Mouse (Mus musculus) small intestine, adult 10 weeks (tissue): Measurements from ENCODE around the gene Hfm1. TPM values are rescaled to one million over a fixed set of nuclear protein-coding genes. Genes with fewer than 3 reads are reported as not detected.

Source experiments
- polyA plus RNA-seq: library from polyadenylated mRNA; stranded (reverse); fragments of 350-450 nt; fragmentation: Illumina TruSeq; extraction: RNeasy Lipid Tissue Mini Kit (QIAGEN cat#74804); gene quantifications from one replicate; pipeline ENCODE4 v1.2.3, GENCODE M21; 2014; ENCODE audit warnings: low replicate concordance

Hfm1 gene
- 0.33 TPM for polyA plus RNA-seq

GRCm38 (mm10) chr5:106925488-106926368, at the start of gene Hfm1:
Gene Hfm1 (minus strand): TSS chr5:106926321.

GRCm38 (mm10) chr5:106963584-106964512, 37.7 kb upstream of the Hfm1 start, which contains the start of gene Cdc7:
Gene Cdc7 (plus strand): TSS chr5:106964322.

Other genes starting within 250 kb of the Hfm1 start
- gene Zfp644, start 229.0 kb downstream of the Hfm1 start, polyA plus RNA-seq = 46.4 TPM
- gene Cdc7, start 38.0 kb upstream of the Hfm1 start, polyA plus RNA-seq = 7.8 TPM